Mouse (Mus musculus) forebrain, embryonic 11.5 days (tissue): ENCODE results near the gene Olfr1414. TPM values are rescaled to one million over a fixed set of nuclear protein-coding genes. Genes with fewer than 3 reads are reported as not detected.

Experiments used
- ATAC-seq: fragments of 200-750 bp; cut with Nextera tagmentation; replicated peaks from 2 replicates; pipeline ENCODE4 v1.8.0; 2017; ENCODE audit warnings: moderate TSS enrichment; ENCODE audit not compliant: low FRiP score
- DNase-seq: peaks from one replicate; pipeline ENCODE4 v3.0.0-alpha.2; 2017; ENCODE audit warnings: low spot score
- H3K27ac ChIP-seq: fragments of 300-500 bp; sonication (generic); 2 replicates; pipeline ENCODE4 v1.5.1; 2014; ENCODE audit warnings: low read depth, low read length
- H3K27me3 ChIP-seq: fragments of 300-500 bp; sonication (generic); 2 replicates; pipeline ENCODE4 v1.6.1; 2014; ENCODE audit warnings: mild to moderate bottlenecking, low read length, mixed read lengths; ENCODE audit not compliant: control insufficient read depth, insufficient read depth
- H3K36me3 ChIP-seq: fragments of 300-500 bp; sonication (generic); 2 replicates; pipeline ENCODE4 v1.6.1; 2014; ENCODE audit warnings: mild to moderate bottlenecking, low read length, moderate library complexity, mixed read lengths; ENCODE audit not compliant: control insufficient read depth, insufficient read depth
- H3K4me1 ChIP-seq: fragments of 300-500 bp; sonication (generic); replicated peaks from 2 replicates; pipeline ENCODE4 v1.6.1; 2014; ENCODE audit warnings: low read length, mixed read lengths; ENCODE audit not compliant: control insufficient read depth, insufficient read depth
- H3K4me2 ChIP-seq: fragments of 300-500 bp; sonication (generic); 2 replicates; pipeline ENCODE4 v1.6.1; 2014; ENCODE audit warnings: low read depth, mild to moderate bottlenecking, low read length, moderate library complexity, mixed read lengths; ENCODE audit not compliant: severe bottlenecking
- H3K4me3 ChIP-seq: fragments of 300-500 bp; sonication (generic); 2 replicates; pipeline ENCODE4 v1.5.1; 2014; ENCODE audit warnings: low read depth, low read length
- H3K9ac ChIP-seq: fragments of 300-500 bp; sonication (generic); 2 replicates; pipeline ENCODE4 v1.6.1; 2014; ENCODE audit warnings: low read length
- H3K9me3 ChIP-seq: fragments of 300-500 bp; sonication (generic); 2 replicates; pipeline ENCODE4 v1.6.1; 2016; ENCODE audit warnings: low read length, mixed read lengths; ENCODE audit not compliant: control insufficient read depth
- WGBS: fragments of 180-500 bp; shearing (Covaris S2); extraction: QIAGEN DNeasy Blood & Tissue Kit; methylation state at CpG from one replicate; pipeline ENCODE4 v1.1.7; 2014; 5-methylcytosine and 5-hydroxymethylcytosine counted together
- polyA plus RNA-seq: library from polyadenylated mRNA; unstranded; fragments of >200 nt; fragmentation: Nextera tagmentation; extraction: Ambion mirVana; gene quantifications from 2 replicates; pipeline ENCODE4 v1.2.1, GENCODE M21; 2014

Gene Olfr1414
- polyA plus RNA-seq, 1 experiment from 2014 or later = not detected

GRCm38 (mm10) chr1:92496001-92496400 lies 22.5 kb downstream of the Olfr1414 start, which contains the start of gene Olfr1415:
TSS of gene Olfr1415 (minus strand) at chr1:92496101.
- no peaks in the 10 kb centered on the region for H3K9me3 ChIP-seq
- no peak within 1 kb of the TSS for H3K9ac ChIP-seq
- WGBS = 84% methylated on average over 2 of the region's 2 CpGs
- H3K36me3 ChIP-seq = no peaks in the 10 kb centered on the region
- no peaks in the 10 kb centered on the region for H3K27me3 ChIP-seq
- no peaks in the 10 kb centered on the region for H3K4me1 ChIP-seq
- no peak within 1 kb of the TSS for H3K27ac ChIP-seq
- ATAC-seq (no peak), DNase-seq (peak; percentile 16)
- no peak within 1 kb of the TSS for H3K4me3 ChIP-seq
- H3K4me2 ChIP-seq = no peak within 1 kb of the TSS

DNA sequence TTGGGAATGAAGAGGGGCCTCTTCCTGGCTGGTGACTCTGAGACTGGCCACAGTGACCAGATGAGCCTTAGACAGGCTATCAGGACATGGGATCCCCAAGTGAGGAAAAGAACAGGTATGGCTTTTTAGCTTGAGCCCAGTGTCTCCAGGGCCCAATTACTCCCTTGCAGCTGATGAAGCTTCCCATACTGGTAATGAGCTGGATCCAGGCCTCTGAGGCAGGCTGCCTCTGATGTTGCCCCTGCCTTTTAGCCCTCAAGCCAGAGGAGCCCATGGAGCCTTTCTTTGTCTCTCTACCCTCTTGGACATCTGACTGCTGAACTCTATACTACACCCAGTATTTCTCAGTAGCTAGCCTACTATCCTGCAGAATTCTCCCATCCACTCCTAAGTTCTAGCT lies 33.4 kb downstream of the Olfr1414 start, which contains the start of gene Olfr1416:
Gene Olfr1416, minus strand, starts transcription at position 101 of the 400 bp plus-strand sequence.
- no peak within 1 kb of the TSS for H3K9ac ChIP-seq

GRCm38 (mm10) chr1:92474066-92474578 lies 44.3 kb downstream of the Olfr1414 start:
- ATAC-seq (peak; percentile 22; the same call in 1 of the 2 replicates), DNase-seq (no peak)
- Histone ChIP-seq H3K4me2 (peak overlapping the region; percentile 87), H3K27me3 (no peaks in the 10 kb centered on the region), H3K27ac (no peak overlapping the region), H3K4me1 (peaks cover 3% of the 10 kb centered on the region; the same call in 1 of the 2 replicates), H3K4me3 (peak overlapping the region; percentile 92), H3K9me3 (no peaks in the 10 kb centered on the region), H3K9ac (peak overlapping the region; percentile 64), H3K36me3 (peaks cover 3% of the 10 kb centered on the region; the same call in 1 of the 2 replicates)
- WGBS = 5% methylated on average over 10 of the region's 10 CpGs

More for the DNA sequence above, 33.4 kb downstream of the Olfr1414 start, which contains the start of gene Olfr1416:
- Histone ChIP-seq H3K27me3 (no peaks in the 10 kb centered on the region), H3K4me3 (no peak within 1 kb of the TSS), H3K9me3 (no peaks in the 10 kb centered on the region), H3K36me3 (no peaks in the 10 kb centered on the region), H3K4me2 (no peak within 1 kb of the TSS), H3K27ac (no peak within 1 kb of the TSS), H3K4me1 (no peaks in the 10 kb centered on the region)
- DNase-seq (peak; percentile 17), ATAC-seq (no peak)

DNA sequence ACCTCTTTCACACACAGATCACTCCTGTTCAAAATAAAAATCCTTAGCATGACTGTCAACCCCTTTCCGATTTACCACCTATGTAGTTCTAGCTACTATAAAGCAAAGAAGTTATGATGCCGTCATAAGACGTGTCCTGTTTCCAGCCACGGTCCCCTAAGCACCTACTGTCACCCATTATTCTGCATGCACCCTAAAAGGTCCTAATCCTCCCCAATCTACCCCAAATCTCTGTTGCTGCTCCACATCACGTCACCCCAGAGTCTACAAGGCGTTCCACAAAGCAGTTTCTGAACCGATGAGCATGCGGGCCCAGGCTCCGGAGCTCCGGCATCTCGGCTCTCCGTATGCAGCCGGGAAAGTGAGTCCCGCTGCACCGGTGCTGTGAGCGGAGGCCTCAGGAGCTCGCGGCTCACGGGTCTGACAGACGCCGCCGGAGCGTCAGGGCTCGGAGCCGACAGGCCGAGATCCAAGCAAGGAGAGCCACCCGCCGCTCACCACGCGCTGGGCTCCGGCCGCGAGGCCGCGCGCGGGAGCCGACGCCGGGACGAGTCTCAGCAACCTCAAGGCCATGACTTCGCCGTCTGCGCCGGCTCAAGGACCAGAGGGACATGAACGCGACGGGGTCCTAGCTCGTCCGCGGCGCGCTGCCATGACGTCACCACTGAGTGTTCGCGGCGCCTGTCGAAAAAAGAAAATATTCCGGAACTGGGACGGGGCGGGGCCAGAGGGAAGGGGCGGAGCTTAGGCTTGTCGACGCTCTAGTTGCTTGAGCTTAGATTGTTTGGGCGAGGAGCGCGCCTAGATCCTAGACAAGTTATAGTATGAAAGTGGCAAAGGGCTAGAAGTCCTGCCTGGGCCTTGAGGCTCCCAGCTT lies 45.1 kb downstream of the Olfr1414 start, which contains the start of gene Ndufa10:
Gene Ndufa10, minus strand, starts transcription at position 696 of the 877 bp plus-strand sequence.
- no peak within 1 kb of the TSS for H3K27ac ChIP-seq
- WGBS = under 1% methylated on average over 67 of the region's 67 CpGs
- peaks cover 3% of the 10 kb centered on the region; the same call in 1 of the 2 replicates for H3K36me3 ChIP-seq
- H3K9me3 ChIP-seq = no peaks in the 10 kb centered on the region
- H3K27me3 ChIP-seq = no peaks in the 10 kb centered on the region
- peak; percentile 98 for DNase-seq
- peaks cover 3% of the 10 kb centered on the region; the same call in 1 of the 2 replicates for H3K4me1 ChIP-seq
- peak; percentile 94 for ATAC-seq
- peak within 1 kb of the TSS; percentile 87 for H3K4me2 ChIP-seq
- H3K4me3 ChIP-seq = peak within 1 kb of the TSS; percentile 92
- peak within 1 kb of the TSS; percentile 92 for H3K9ac ChIP-seq

DNA sequence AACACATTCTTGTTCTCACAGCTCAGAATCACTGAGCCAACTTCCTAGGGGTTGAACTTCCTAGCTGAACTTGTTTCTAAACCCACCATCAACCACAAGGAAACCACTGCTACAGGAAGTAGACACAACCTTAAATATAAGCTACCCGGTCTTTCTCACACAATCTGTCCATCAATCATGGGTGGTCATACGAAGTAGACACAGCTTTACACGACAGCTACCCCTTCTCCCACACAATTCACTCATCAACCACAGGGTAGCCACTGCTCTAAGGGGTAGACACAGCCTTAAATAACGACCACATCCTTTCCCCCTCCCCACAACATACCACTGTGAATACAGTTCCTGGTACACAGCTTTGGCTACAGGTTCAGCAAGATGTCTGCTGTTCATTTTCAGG lies 49.6 kb downstream of the Olfr1414 start:
- peak; percentile 24 for DNase-seq
- no peaks in the 10 kb centered on the region for H3K27me3 ChIP-seq
- H3K27ac ChIP-seq = no peak overlapping the region
- no peak overlapping the region for H3K4me3 ChIP-seq
- peaks cover 3% of the 10 kb centered on the region; the same call in 1 of the 2 replicates for H3K36me3 ChIP-seq
- H3K4me2 ChIP-seq = no peak overlapping the region
- WGBS = 81% methylated on average over 4 of the region's 4 CpGs
- no peaks in the 10 kb centered on the region for H3K4me1 ChIP-seq
- ATAC-seq = no peak
- H3K9me3 ChIP-seq = no peaks in the 10 kb centered on the region
- no peak overlapping the region for H3K9ac ChIP-seq

GRCm38 (mm10) chr1:92458416-92458815 lies 60.0 kb downstream of the Olfr1414 start:
- no peaks in the 10 kb centered on the region for H3K4me1 ChIP-seq
- no peaks in the 10 kb centered on the region; the same call in 1 of the 2 replicates for H3K9me3 ChIP-seq
- H3K36me3 ChIP-seq = peaks cover 7% of the 10 kb centered on the region; the same call in 1 of the 2 replicates
- WGBS = 93% methylated on average over 6 of the region's 6 CpGs
- DNase-seq (no peak), ATAC-seq (no peak)
- H3K27ac ChIP-seq = no peak overlapping the region
- no peak overlapping the region for H3K4me2 ChIP-seq
- no peak overlapping the region for H3K9ac ChIP-seq
- H3K27me3 ChIP-seq = no peaks in the 10 kb centered on the region
- no peak overlapping the region for H3K4me3 ChIP-seq

GRCm38 (mm10) chr1:92457758-92458157 lies 60.7 kb downstream of the Olfr1414 start:
- Histone ChIP-seq H3K4me2 (no peak overlapping the region), H3K27me3 (no peaks in the 10 kb centered on the region), H3K9ac (no peak overlapping the region), H3K4me3 (no peak overlapping the region), H3K4me1 (no peaks in the 10 kb centered on the region), H3K9me3 (no peaks in the 10 kb centered on the region; the same call in 1 of the 2 replicates), H3K27ac (no peak overlapping the region), H3K36me3 (peaks cover 7% of the 10 kb centered on the region; the same call in 1 of the 2 replicates)
- DNase-seq (no peak), ATAC-seq (no peak)
